Mouse (Mus musculus): ENCODE measurements around the gene Kat5. TPM values are rescaled to one million over a fixed set of nuclear protein-coding genes. Genes with fewer than 3 reads are reported as not detected.

The Kat5 gene
- polyA plus RNA-seq, 1 experiment from 2014 or later = 56.5 TPM

GRCm38 (mm10) chr19:5561886-5562285 is 48.2 kb downstream of the Kat5 start:
- no peak for TF ChIP-seq CTCF (IDR thresholded peaks at IDR 0.05; ENCODE audit: low read depth)
- peaks cover 4% of the 10 kb centered on the region; the same call in 1 of the 2 replicates for H3K27me3 ChIP-seq (ENCODE audit: insufficient read depth, low read length)
- WGBS = 20% methylated on average over 3 of the region's 3 CpGs
- H3K9ac ChIP-seq (ENCODE audit: low read depth, low read length) = no peak overlapping the region
- ATAC-seq (replicated peaks; ENCODE audit: low FRiP score, low read depth) (no peak; the same call in 1 of the 2 replicates), DNase-seq (ENCODE audit: low spot score) (no peak)
- H3K4me3 ChIP-seq (replicated peaks; ENCODE audit: low read depth, low read length) = no peak overlapping the region
- H3K27ac ChIP-seq = peak overlapping the region; percentile 95
- H3K36me3 ChIP-seq (ENCODE audit: insufficient read depth, low read length) = no peaks in the 10 kb centered on the region
- peaks cover 14% of the 10 kb centered on the region for H3K4me1 ChIP-seq (replicated peaks; ENCODE audit: insufficient read depth, low read length)
- no peaks in the 10 kb centered on the region for H3K9me3 ChIP-seq (replicated peaks; ENCODE audit: low read length)
- H3K4me2 ChIP-seq (ENCODE audit: low read length) = peak overlapping the region; percentile 61

- H3K4me2 ChIP-seq (ENCODE audit: low read length) = peak overlapping the region; percentile 61
- ATAC-seq (replicated peaks; ENCODE audit: low FRiP score, low read depth) (peak; percentile 40; the same call in 1 of the 2 replicates), DNase-seq (ENCODE audit: low spot score) (no peak)
- peaks cover 4% of the 10 kb centered on the region; the same call in 1 of the 2 replicates for H3K27me3 ChIP-seq (ENCODE audit: insufficient read depth, low read length)
- H3K9ac ChIP-seq (ENCODE audit: low read depth, low read length) = peak overlapping the region; percentile 59
- no peaks in the 10 kb centered on the region for H3K9me3 ChIP-seq (replicated peaks; ENCODE audit: low read length)
- H3K4me3 ChIP-seq (replicated peaks; ENCODE audit: low read depth, low read length) = peak overlapping the region; percentile 46
- no peaks in the 10 kb centered on the region for H3K36me3 ChIP-seq (ENCODE audit: insufficient read depth, low read length)
- peak overlapping the region; percentile 95 for H3K27ac ChIP-seq
- H3K4me1 ChIP-seq (replicated peaks; ENCODE audit: insufficient read depth, low read length) = peaks cover 10% of the 10 kb centered on the region
- WGBS = 11% methylated on average over 10 of the region's 10 CpGs
- TF ChIP-seq CTCF (IDR thresholded peaks at IDR 0.05; ENCODE audit: low read depth) = no peak
Observed at GRCm38 (mm10) chr19:5561252-5561790, 48.7 kb downstream of the Kat5 start.

GRCm38 (mm10) chr19:5560457-5561041 is 49.5 kb downstream of the Kat5 start, which contains the start of gene Ovol1:
Gene Ovol1, minus strand, starts transcription at chr19:5560646.
- Histone ChIP-seq H3K36me3 (ENCODE audit: insufficient read depth, low read length) (no peaks in the 10 kb centered on the region), H3K4me3 (replicated peaks; ENCODE audit: low read depth, low read length) (peak within 1 kb of the TSS; percentile 46), H3K27ac (peak within 1 kb of the TSS; percentile 95), H3K27me3 (ENCODE audit: insufficient read depth, low read length) (peaks cover 4% of the 10 kb centered on the region; the same call in 1 of the 2 replicates), H3K9ac (ENCODE audit: low read depth, low read length) (peak within 1 kb of the TSS; percentile 59), H3K9me3 (replicated peaks; ENCODE audit: low read length) (no peaks in the 10 kb centered on the region), H3K4me1 (replicated peaks; ENCODE audit: insufficient read depth, low read length) (peaks cover 6% of the 10 kb centered on the region), H3K4me2 (ENCODE audit: low read length) (peak within 1 kb of the TSS; percentile 61)
- ATAC-seq (replicated peaks; ENCODE audit: low FRiP score, low read depth) (peak; percentile 68), DNase-seq (ENCODE audit: low spot score) (no peak)
- under 1% methylated on average over 57 of the region's 57 CpGs for WGBS
- TF ChIP-seq CTCF (IDR thresholded peaks at IDR 0.05; ENCODE audit: low read depth) = no peak

GRCm38 (mm10) chr19:5559631-5560456 is 50.2 kb downstream of the Kat5 start:
- WGBS = under 1% methylated on average over 69 of the region's 69 CpGs

GRCm38 (mm10) chr19:5559229-5559628 is 50.8 kb downstream of the Kat5 start:
- Histone ChIP-seq H3K36me3 (ENCODE audit: insufficient read depth, low read length) (no peaks in the 10 kb centered on the region), H3K4me3 (replicated peaks; ENCODE audit: low read depth, low read length) (peak overlapping the region; percentile 46), H3K9me3 (replicated peaks; ENCODE audit: low read length) (no peaks in the 10 kb centered on the region), H3K4me2 (ENCODE audit: low read length) (peak overlapping the region; percentile 61), H3K4me1 (replicated peaks; ENCODE audit: insufficient read depth, low read length) (peaks cover 11% of the 10 kb centered on the region), H3K27ac (peak overlapping the region; percentile 95), H3K9ac (ENCODE audit: low read depth, low read length) (peak overlapping the region; percentile 59), H3K27me3 (ENCODE audit: insufficient read depth, low read length) (peaks cover 4% of the 10 kb centered on the region; the same call in 1 of the 2 replicates)
- no peak for ATAC-seq (replicated peaks; ENCODE audit: low FRiP score, low read depth)
- no peak for TF ChIP-seq CTCF (IDR thresholded peaks at IDR 0.05; ENCODE audit: low read depth)
- DNase-seq (ENCODE audit: low spot score) = no peak
- WGBS = 10% methylated on average over 8 of the region's 8 CpGs

More at GRCm38 (mm10) chr19:5559631-5560456, 50.2 kb downstream of the Kat5 start:
- Histone ChIP-seq H3K4me3 (replicated peaks; ENCODE audit: low read depth, low read length) (peak overlapping the region; percentile 46), H3K27ac (peak overlapping the region; percentile 95), H3K27me3 (ENCODE audit: insufficient read depth, low read length) (peaks cover 4% of the 10 kb centered on the region; the same call in 1 of the 2 replicates), H3K4me2 (ENCODE audit: low read length) (peak overlapping the region; percentile 61), H3K36me3 (ENCODE audit: insufficient read depth, low read length) (no peaks in the 10 kb centered on the region), H3K4me1 (replicated peaks; ENCODE audit: insufficient read depth, low read length) (peaks cover 7% of the 10 kb centered on the region), H3K9ac (ENCODE audit: low read depth, low read length) (peak overlapping the region; percentile 59), H3K9me3 (replicated peaks; ENCODE audit: low read length) (no peaks in the 10 kb centered on the region)
- TF ChIP-seq CTCF (IDR thresholded peaks at IDR 0.05; ENCODE audit: low read depth) = no peak
- DNase-seq (ENCODE audit: low spot score) (peak; percentile 74), ATAC-seq (replicated peaks; ENCODE audit: low FRiP score, low read depth) (peak; percentile 20; the same call in 1 of the 2 replicates)

- peak overlapping the region; percentile 46 for H3K4me3 ChIP-seq (replicated peaks; ENCODE audit: low read depth, low read length)
- peaks cover 4% of the 10 kb centered on the region; the same call in 1 of the 2 replicates for H3K27me3 ChIP-seq (ENCODE audit: insufficient read depth, low read length)
- peak overlapping the region; percentile 59 for H3K9ac ChIP-seq (ENCODE audit: low read depth, low read length)
- ATAC-seq (replicated peaks; ENCODE audit: low FRiP score, low read depth) = no peak
- no peak for TF ChIP-seq CTCF (IDR thresholded peaks at IDR 0.05; ENCODE audit: low read depth)
- peak overlapping the region; percentile 61 for H3K4me2 ChIP-seq (ENCODE audit: low read length)
- WGBS = 38% methylated on average over 8 of the region's 8 CpGs
- no peaks in the 10 kb centered on the region for H3K9me3 ChIP-seq (replicated peaks; ENCODE audit: low read length)
- no peaks in the 10 kb centered on the region for H3K36me3 ChIP-seq (ENCODE audit: insufficient read depth, low read length)
- DNase-seq (ENCODE audit: low spot score) = no peak
- H3K27ac ChIP-seq = peak overlapping the region; percentile 95
- peaks cover 11% of the 10 kb centered on the region for H3K4me1 ChIP-seq (replicated peaks; ENCODE audit: insufficient read depth, low read length)
Observed at GRCm38 (mm10) chr19:5558770-5559169, 51.3 kb downstream of the Kat5 start.
